Mouse (Mus musculus) forebrain, embryonic 15.5 days (tissue): ENCODE results near the gene Rad9b. TPM values are rescaled to one million over a fixed set of nuclear protein-coding genes. Genes with fewer than 3 reads are reported as not detected.

ENCODE experiments used
- ATAC-seq: fragments of 200-750 bp; cut with Nextera tagmentation; replicated peaks from 2 replicates; pipeline ENCODE4 v1.8.0; 2017; ENCODE audit warnings: mild to moderate bottlenecking, moderate TSS enrichment, moderate library complexity
- H3K27ac ChIP-seq: fragments of 300-500 bp; sonication (generic); replicated peaks from 2 replicates; pipeline ENCODE4 v1.5.1; 2015; ENCODE audit warnings: mild to moderate bottlenecking, inconsistent platforms
- H3K27me3 ChIP-seq: fragments of 300-500 bp; sonication (generic); 2 replicates; pipeline ENCODE4 v1.6.1; 2015; ENCODE audit warnings: inconsistent platforms
- H3K36me3 ChIP-seq: fragments of 300-500 bp; sonication (generic); 2 replicates; pipeline ENCODE4 v1.6.1; 2015; ENCODE audit warnings: mild to moderate bottlenecking, inconsistent platforms
- H3K4me1 ChIP-seq: fragments of 300-500 bp; sonication (generic); 2 replicates; pipeline ENCODE4 v1.6.1; 2015; ENCODE audit warnings: inconsistent platforms
- H3K4me2 ChIP-seq: fragments of 300-500 bp; sonication (generic); replicated peaks from 2 replicates; pipeline ENCODE4 v1.6.1; 2015; ENCODE audit warnings: mild to moderate bottlenecking, inconsistent platforms
- H3K4me3 ChIP-seq: fragments of 300-500 bp; sonication (generic); 2 replicates; pipeline ENCODE4 v1.5.1; 2015; ENCODE audit warnings: mild to moderate bottlenecking, inconsistent platforms
- H3K9ac ChIP-seq: fragments of 300-500 bp; sonication (generic); replicated peaks from 2 replicates; pipeline ENCODE4 v1.6.1; 2015; ENCODE audit warnings: mild to moderate bottlenecking, inconsistent platforms
- H3K9me3 ChIP-seq: fragments of 300-500 bp; sonication (generic); 2 replicates; pipeline ENCODE4 v1.6.1; 2016; ENCODE audit warnings: inconsistent platforms
- WGBS: fragments of 180-500 bp; shearing (Covaris S2); methylation state at CpG from one replicate; pipeline ENCODE4 v1.1.7; 2015; ENCODE audit warnings: mixed read lengths; 5-methylcytosine and 5-hydroxymethylcytosine counted together
- polyA plus RNA-seq: library from polyadenylated mRNA; unstranded; fragments of >200 nt; fragmentation: Nextera tagmentation; extraction: Ambion mirVana; gene quantifications from 2 replicates; pipeline ENCODE4 v1.2.1, GENCODE M21; 2015

The Rad9b gene
- polyA plus RNA-seq, 1 experiment from 2014 or later: 17.8 TPM

- WGBS: 86% methylated on average over 10 of the region's 10 CpGs
Observed at GRCm38 (mm10) chr5:122286191-122286590, 67.8 kb downstream of the Rad9b start.

GRCm38 (mm10) chr5:122285767-122286150, 68.3 kb downstream of the Rad9b start:
- no peaks in the 10 kb centered on the region for H3K27me3 ChIP-seq
- 0 out of 2 replicates have a peak, but pooled peaks cover 3% of the 10 kb centered on the region for H3K36me3 ChIP-seq
- H3K9me3 ChIP-seq: no peaks in the 10 kb centered on the region
- peak overlapping the region; percentile 87 for H3K4me2 ChIP-seq
- peak overlapping the region; percentile 65 for H3K4me3 ChIP-seq
- no peak overlapping the region for H3K27ac ChIP-seq
- peaks cover 21% of the 10 kb centered on the region for H3K4me1 ChIP-seq
- 52% methylated on average over 7 of the region's 7 CpGs for WGBS
- H3K9ac ChIP-seq: peak overlapping the region; percentile 76; the same call in 1 of the 2 replicates
- no peak for ATAC-seq

More at GRCm38 (mm10) chr5:122286191-122286590, 67.8 kb downstream of the Rad9b start:
- H3K4me1 ChIP-seq: peaks cover 19% of the 10 kb centered on the region
- H3K9me3 ChIP-seq: no peaks in the 10 kb centered on the region
- H3K4me3 ChIP-seq: no peak overlapping the region
- H3K27me3 ChIP-seq: no peaks in the 10 kb centered on the region
- no peak overlapping the region for H3K9ac ChIP-seq
- no peak overlapping the region for H3K27ac ChIP-seq
- H3K36me3 ChIP-seq: 0 out of 2 replicates have a peak, but pooled peaks cover 3% of the 10 kb centered on the region
- H3K4me2 ChIP-seq: 0 out of 2 replicates have a peak overlapping the region, but pooled peaks have one; percentile 87
- ATAC-seq: no peak

GRCm38 (mm10) chr5:122285029-122285766, 68.8 kb downstream of the Rad9b start:
- Histone ChIP-seq H3K4me3 (peak overlapping the region; percentile 65), H3K9me3 (no peaks in the 10 kb centered on the region), H3K27ac (peak overlapping the region; percentile 87), H3K27me3 (no peaks in the 10 kb centered on the region), H3K4me2 (peak overlapping the region; percentile 87), H3K36me3 (0 out of 2 replicates have a peak, but pooled peaks cover 3% of the 10 kb centered on the region), H3K9ac (peak overlapping the region; percentile 76), H3K4me1 (peaks cover 23% of the 10 kb centered on the region)
- WGBS: under 1% methylated on average over 34 of the region's 34 CpGs
- ATAC-seq: no peak; the same call in none of the 2 replicates

DNA sequence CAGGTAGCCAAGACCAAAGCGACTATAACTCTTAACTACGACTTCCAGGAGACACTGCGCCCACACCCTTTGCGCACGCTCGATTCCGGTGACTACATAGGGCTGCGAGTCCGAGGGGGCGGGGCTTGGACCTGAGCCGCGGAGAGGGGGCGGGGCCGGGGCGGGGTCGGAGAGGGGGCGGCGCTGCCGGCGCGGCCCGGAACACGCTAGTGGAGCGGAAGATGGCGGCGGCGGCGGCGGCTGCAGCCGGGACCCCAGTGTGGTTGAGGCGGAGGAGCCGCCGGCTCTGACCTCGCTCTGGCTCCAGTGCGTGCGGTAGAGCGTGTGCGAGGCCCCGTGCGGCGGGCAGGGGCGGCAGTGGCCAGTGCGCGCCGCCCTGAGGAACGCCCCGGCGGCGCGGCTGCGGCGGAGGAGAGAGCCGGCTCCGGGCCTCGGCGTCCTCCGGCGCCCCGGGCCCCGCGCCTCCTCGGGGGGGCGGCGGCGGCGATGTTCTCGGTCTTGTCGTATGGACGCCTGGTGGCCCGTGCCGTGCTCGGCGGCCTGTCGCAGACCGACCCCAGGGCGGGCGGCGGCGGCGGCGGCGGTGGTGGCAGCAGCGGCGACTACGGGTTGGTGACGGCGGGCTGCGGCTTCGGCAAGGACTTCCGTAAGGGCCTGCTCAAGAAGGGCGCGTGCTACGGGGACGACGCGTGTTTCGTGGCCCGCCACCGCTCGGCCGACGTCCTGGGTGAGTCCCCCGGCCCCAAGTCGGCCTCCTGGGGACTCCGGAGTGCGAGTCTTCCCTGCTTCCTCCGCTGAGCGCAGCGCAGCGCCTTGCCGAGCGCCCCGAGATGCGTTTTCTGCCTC, 69.6 kb downstream of the Rad9b start, which contains the start of gene Pptc7:
Gene Pptc7, plus strand, starts transcription at position 183 of the 846 bp plus-strand sequence.
- Histone ChIP-seq H3K4me2 (peak within 1 kb of the TSS; percentile 87), H3K9me3 (no peaks in the 10 kb centered on the region), H3K9ac (peak within 1 kb of the TSS; percentile 76), H3K4me1 (peaks cover 23% of the 10 kb centered on the region), H3K4me3 (peak within 1 kb of the TSS; percentile 65), H3K27ac (peak within 1 kb of the TSS; percentile 87), H3K36me3 (no peaks in the 10 kb centered on the region), H3K27me3 (no peaks in the 10 kb centered on the region)
- WGBS: under 1% methylated on average over 98 of the region's 114 CpGs
- ATAC-seq: peak; percentile 94

GRCm38 (mm10) chr5:122283828-122284182, 70.2 kb downstream of the Rad9b start:
- no peaks in the 10 kb centered on the region for H3K36me3 ChIP-seq
- 24% methylated on average over 2 of the region's 2 CpGs for WGBS
- H3K27ac ChIP-seq: no peak overlapping the region
- no peaks in the 10 kb centered on the region for H3K27me3 ChIP-seq
- no peak for ATAC-seq
- no peak overlapping the region for H3K9ac ChIP-seq
- peak overlapping the region; percentile 65 for H3K4me3 ChIP-seq
- H3K4me2 ChIP-seq: 0 out of 2 replicates have a peak overlapping the region, but pooled peaks have one; percentile 87
- H3K9me3 ChIP-seq: no peaks in the 10 kb centered on the region
- peaks cover 23% of the 10 kb centered on the region for H3K4me1 ChIP-seq

GRCm38 (mm10) chr5:122280827-122281462, 73.1 kb downstream of the Rad9b start:
- Histone ChIP-seq H3K27me3 (no peaks in the 10 kb centered on the region), H3K9ac (no peak overlapping the region), H3K27ac (no peak overlapping the region), H3K4me3 (no peak overlapping the region), H3K4me2 (no peak overlapping the region), H3K9me3 (no peaks in the 10 kb centered on the region), H3K36me3 (no peaks in the 10 kb centered on the region), H3K4me1 (peaks cover 15% of the 10 kb centered on the region)
- no peak for ATAC-seq
- 37% methylated on average over 19 of the region's 19 CpGs for WGBS

DNA sequence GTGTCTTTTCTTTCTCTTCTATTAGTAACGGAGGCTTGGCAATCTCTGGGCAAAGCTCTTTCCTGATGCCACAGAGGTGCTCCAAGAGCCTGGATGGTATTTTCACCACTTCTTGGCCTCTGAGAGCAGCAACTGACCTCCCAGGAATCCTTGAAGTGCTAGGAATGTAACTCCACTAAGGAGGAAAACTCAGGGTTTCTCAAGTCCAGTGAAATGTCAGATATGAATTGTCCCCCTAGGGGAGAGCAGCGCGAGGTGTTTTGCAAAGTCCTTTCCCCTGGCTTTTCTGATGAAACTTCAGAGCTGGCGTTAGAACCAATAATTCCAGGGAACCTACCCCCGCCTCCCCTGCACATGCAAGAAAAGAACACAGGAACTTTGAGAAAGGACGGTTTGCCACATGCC, 73.6 kb downstream of the Rad9b start:
- Histone ChIP-seq H3K9ac (no peak overlapping the region), H3K9me3 (no peaks in the 10 kb centered on the region), H3K4me3 (no peak overlapping the region), H3K27me3 (no peaks in the 10 kb centered on the region), H3K4me1 (peaks cover 10% of the 10 kb centered on the region), H3K27ac (no peak overlapping the region), H3K4me2 (no peak overlapping the region), H3K36me3 (no peaks in the 10 kb centered on the region)
- no peak for ATAC-seq
- WGBS: 48% methylated on average over 6 of the region's 6 CpGs

- no peaks in the 10 kb centered on the region for H3K36me3 ChIP-seq
- H3K9ac ChIP-seq: no peak overlapping the region
- peaks cover 6% of the 10 kb centered on the region; the same call in 1 of the 2 replicates for H3K4me1 ChIP-seq
- no peak overlapping the region for H3K4me2 ChIP-seq
- no peak for ATAC-seq
- no peak overlapping the region for H3K4me3 ChIP-seq
- 84% methylated on average over 12 of the region's 12 CpGs for WGBS
- no peaks in the 10 kb centered on the region for H3K9me3 ChIP-seq
- H3K27me3 ChIP-seq: no peaks in the 10 kb centered on the region
- no peak overlapping the region for H3K27ac ChIP-seq
Observed at GRCm38 (mm10) chr5:122279799-122280421, 74.1 kb downstream of the Rad9b start.

DNA sequence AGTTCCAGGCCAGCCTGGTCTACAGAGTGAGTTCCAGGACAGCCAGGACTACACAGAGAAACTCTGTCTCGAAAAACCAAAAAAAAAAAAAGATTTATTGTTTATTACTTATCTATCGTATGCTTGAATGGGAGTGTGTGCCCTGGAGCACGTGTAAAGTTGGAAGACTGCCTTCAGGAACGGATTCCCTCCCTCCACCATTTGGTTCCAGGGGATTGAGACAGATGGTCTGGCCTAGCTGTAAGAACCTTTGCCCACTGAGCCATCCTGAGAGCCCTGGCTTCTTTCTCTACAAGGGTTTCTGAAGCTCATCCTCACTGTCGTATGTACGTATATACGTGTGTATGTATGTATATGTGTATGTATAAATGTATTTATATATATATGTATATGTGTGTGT, 75.1 kb downstream of the Rad9b start:
- H3K4me2 ChIP-seq: no peak overlapping the region
- H3K9me3 ChIP-seq: no peaks in the 10 kb centered on the region
- no peaks in the 10 kb centered on the region for H3K27me3 ChIP-seq
- H3K4me3 ChIP-seq: no peak overlapping the region
- no peak for ATAC-seq
- 75% methylated on average over 7 of the region's 7 CpGs for WGBS
- H3K4me1 ChIP-seq: peaks cover 10% of the 10 kb centered on the region
- no peak overlapping the region for H3K27ac ChIP-seq
- H3K36me3 ChIP-seq: no peaks in the 10 kb centered on the region
- no peak overlapping the region for H3K9ac ChIP-seq

GRCm38 (mm10) chr5:122274785-122275184, 79.2 kb downstream of the Rad9b start:
- WGBS: 11% methylated on average over 5 of the region's 5 CpGs
- Histone ChIP-seq H3K36me3 (no peaks in the 10 kb centered on the region), H3K9ac (no peak overlapping the region), H3K27me3 (no peaks in the 10 kb centered on the region), H3K4me3 (no peak overlapping the region), H3K4me1 (peaks cover 4% of the 10 kb centered on the region), H3K4me2 (no peak overlapping the region), H3K9me3 (no peaks in the 10 kb centered on the region), H3K27ac (no peak overlapping the region)
- no peak for ATAC-seq
